Mouse (Mus musculus) embryonic facial prominence, embryonic 14.5 days (tissue): ENCODE results near the gene Kctd20. TPM values are rescaled to one million over a fixed set of nuclear protein-coding genes. Genes with fewer than 3 reads are reported as not detected.
A peak's percentile ranks its signal among the peaks of the same experiment; 100 is the strongest.

Source experiments
- ATAC-seq: fragments of 200-750 bp; cut with Nextera tagmentation; 2 replicates; pipeline ENCODE4 v1.8.0; 2017; ENCODE audit warnings: low read depth, moderate number of reproducible peaks, moderate TSS enrichment
- DNase-seq: peaks from one replicate; pipeline ENCODE4 v3.0.0-alpha.2; 2015; ENCODE audit warnings: low spot score
- H3K27ac ChIP-seq: fragments of 300-500 bp; sonication (generic); replicated peaks from 2 replicates; pipeline ENCODE4 v1.5.1; 2014; ENCODE audit warnings: low read depth, mild to moderate bottlenecking, low read length, moderate library complexity
- H3K27me3 ChIP-seq: fragments of 300-500 bp; sonication (generic); replicated peaks from 2 replicates; pipeline ENCODE4 v1.6.1; 2014; ENCODE audit warnings: low read length; ENCODE audit not compliant: control insufficient read depth, insufficient read depth
- H3K36me3 ChIP-seq: fragments of 300-500 bp; sonication (generic); 2 replicates; pipeline ENCODE4 v1.6.1; 2014; ENCODE audit warnings: low read length, mixed read lengths; ENCODE audit not compliant: control insufficient read depth, insufficient read depth
- H3K4me1 ChIP-seq: fragments of 300-500 bp; sonication (generic); 2 replicates; pipeline ENCODE4 v1.6.1; 2014; ENCODE audit warnings: antibody characterized with exemption, low read length; ENCODE audit not compliant: control insufficient read depth, insufficient read depth
- H3K4me2 ChIP-seq: fragments of 300-500 bp; sonication (generic); 2 replicates; pipeline ENCODE4 v1.6.1; 2014; ENCODE audit warnings: low read depth, mild to moderate bottlenecking, low read length, moderate library complexity, mixed read lengths
- H3K4me3 ChIP-seq: fragments of 300-500 bp; sonication (generic); 2 replicates; pipeline ENCODE4 v1.5.1; 2014; ENCODE audit warnings: low read depth, mild to moderate bottlenecking, low read length
- H3K9ac ChIP-seq: fragments of 300-500 bp; sonication (generic); 2 replicates; pipeline ENCODE4 v1.6.1; 2014; ENCODE audit warnings: low read depth, mild to moderate bottlenecking, low read length, moderate library complexity, mixed read lengths
- H3K9me3 ChIP-seq: fragments of 300-500 bp; sonication (generic); 2 replicates; pipeline ENCODE4 v1.6.1; 2016; ENCODE audit warnings: low read length; ENCODE audit not compliant: control insufficient read depth
- WGBS: fragments of 180-500 bp; shearing (Covaris S2); extraction: QIAGEN DNeasy Blood & Tissue Kit; methylation state at CpG from one replicate; pipeline ENCODE4 v1.1.7; 2014; 5-methylcytosine and 5-hydroxymethylcytosine counted together
- polyA plus RNA-seq: library from polyadenylated mRNA; unstranded; fragments of >200 nt; fragmentation: Nextera tagmentation; extraction: Ambion mirVana; gene quantifications from 2 replicates; pipeline ENCODE4 v1.2.1, GENCODE M21; 2014

Gene Kctd20
- polyA plus RNA-seq, 1 experiment from 2014 or later: 79.0 TPM

DNA sequence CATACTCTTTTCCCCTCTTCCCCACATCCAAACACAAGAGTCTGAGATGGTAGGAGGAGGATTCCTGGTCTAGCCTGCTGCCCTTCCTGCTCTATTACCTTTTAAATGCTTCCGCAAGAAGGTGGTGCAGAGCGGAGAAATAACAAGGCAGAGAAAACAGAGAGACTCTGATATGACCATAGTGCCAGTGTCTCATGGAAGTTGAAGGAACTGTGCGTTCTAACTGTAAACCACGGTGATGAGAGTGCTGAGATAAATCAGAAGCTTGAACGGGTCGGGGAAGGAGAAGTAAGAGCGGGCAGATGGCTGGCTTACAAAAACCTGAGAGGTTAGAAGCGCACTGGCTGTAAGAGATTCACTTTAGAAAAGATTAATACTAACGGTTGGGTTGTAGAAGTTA, 2.7 kb downstream of the Kctd20 start:
- Histone ChIP-seq H3K27ac (no peak overlapping the region), H3K36me3 (peaks cover 13% of the 10 kb centered on the region), H3K4me3 (0 out of 2 replicates have a peak overlapping the region, but pooled peaks have one; percentile 85), H3K27me3 (no peaks in the 10 kb centered on the region), H3K9ac (0 out of 2 replicates have a peak overlapping the region, but pooled peaks have one; percentile 95), H3K9me3 (no peaks in the 10 kb centered on the region), H3K4me1 (peaks cover 18% of the 10 kb centered on the region), H3K4me2 (peak overlapping the region; percentile 88; the same call in 1 of the 2 replicates)
- WGBS: 96% methylated on average over 9 of the region's 9 CpGs
- ATAC-seq (no peak), DNase-seq (no peak)

- Histone ChIP-seq H3K27me3 (no peaks in the 10 kb centered on the region), H3K9me3 (no peaks in the 10 kb centered on the region), H3K27ac (no peak overlapping the region), H3K9ac (no peak overlapping the region), H3K4me2 (no peak overlapping the region), H3K4me1 (no peaks in the 10 kb centered on the region), H3K4me3 (no peak overlapping the region), H3K36me3 (peaks cover 61% of the 10 kb centered on the region)
- DNase-seq: no peak
- no peak for ATAC-seq
- WGBS: 80% methylated on average over 10 of the region's 10 CpGs
Observed at GRCm38 (mm10) chr17:28960597-28960996, 8.8 kb downstream of the Kctd20 start.

- Histone ChIP-seq H3K9me3 (no peaks in the 10 kb centered on the region), H3K4me2 (no peak overlapping the region), H3K4me3 (no peak overlapping the region), H3K4me1 (no peaks in the 10 kb centered on the region), H3K9ac (no peak overlapping the region), H3K27me3 (no peaks in the 10 kb centered on the region), H3K36me3 (peaks cover 71% of the 10 kb centered on the region), H3K27ac (no peak overlapping the region)
- DNase-seq: no peak
- no peak for ATAC-seq
- 81% methylated on average over 10 of the region's 10 CpGs for WGBS
Observed at GRCm38 (mm10) chr17:28961596-28961995, 9.8 kb downstream of the Kctd20 start.

- Histone ChIP-seq H3K4me2 (no peak overlapping the region), H3K9ac (no peak overlapping the region)
- 78% methylated on average over 11 of the region's 11 CpGs for WGBS
Observed at GRCm38 (mm10) chr17:28967021-28967610, 15.4 kb downstream of the Kctd20 start.

DNA sequence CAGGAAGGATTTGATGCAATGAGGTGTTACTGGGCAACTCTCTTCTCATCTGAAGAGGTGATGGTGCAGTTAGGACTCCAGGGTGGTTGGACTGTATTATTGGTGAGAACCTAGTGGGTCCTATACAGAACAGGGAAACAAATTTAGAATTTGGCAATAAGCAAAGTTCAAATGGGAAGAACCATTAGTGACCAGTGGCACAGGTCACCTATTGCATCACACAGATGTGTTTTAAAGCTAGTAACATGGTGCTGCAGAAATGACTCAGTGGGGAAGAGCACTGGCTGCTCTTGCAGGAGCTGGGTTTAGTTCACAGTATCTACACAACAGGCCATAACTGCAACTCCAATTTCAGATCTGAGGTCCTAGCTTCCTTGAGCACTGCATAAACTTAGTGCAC, 18.4 kb downstream of the Kctd20 start:
- Histone ChIP-seq H3K4me1 (no peaks in the 10 kb centered on the region), H3K36me3 (peaks cover 96% of the 10 kb centered on the region), H3K27me3 (no peaks in the 10 kb centered on the region), H3K9me3 (no peaks in the 10 kb centered on the region), H3K9ac (no peak overlapping the region), H3K4me2 (no peak overlapping the region), H3K4me3 (no peak overlapping the region), H3K27ac (no peak overlapping the region)
- no peak for ATAC-seq
- no peak for DNase-seq

More at GRCm38 (mm10) chr17:28967021-28967610, 15.4 kb downstream of the Kctd20 start:
- no peak overlapping the region for H3K4me3 ChIP-seq
- no peaks in the 10 kb centered on the region for H3K27me3 ChIP-seq
- H3K9me3 ChIP-seq: no peaks in the 10 kb centered on the region
- H3K36me3 ChIP-seq: peaks cover 97% of the 10 kb centered on the region
- no peak overlapping the region for H3K27ac ChIP-seq
- DNase-seq: no peak
- H3K4me1 ChIP-seq: no peaks in the 10 kb centered on the region
- no peak for ATAC-seq

DNA sequence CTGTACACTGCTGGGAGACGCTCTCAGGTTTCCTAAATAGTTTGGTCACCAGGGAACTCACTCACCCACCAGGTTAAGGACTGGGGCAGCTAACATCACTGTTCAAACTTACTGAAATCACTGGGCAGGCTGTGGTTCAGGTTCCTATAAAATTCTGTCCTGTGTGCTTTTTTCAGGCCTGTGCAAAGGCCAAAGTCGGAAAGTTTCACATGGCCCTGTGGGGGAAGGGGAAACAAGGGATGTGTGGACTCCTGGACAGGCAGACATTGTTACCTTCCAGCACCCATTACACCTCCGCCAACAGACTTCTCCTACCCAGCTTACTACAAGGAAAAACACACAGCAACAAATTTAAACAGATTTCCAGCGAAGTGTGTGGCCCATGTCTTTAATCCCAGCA, 27.3 kb downstream of the Kctd20 start:
- Histone ChIP-seq H3K27ac (no peak overlapping the region), H3K4me3 (no peak overlapping the region), H3K9me3 (no peaks in the 10 kb centered on the region), H3K4me2 (no peak overlapping the region), H3K36me3 (peaks cover 87% of the 10 kb centered on the region), H3K9ac (no peak overlapping the region), H3K4me1 (no peaks in the 10 kb centered on the region), H3K27me3 (no peaks in the 10 kb centered on the region)
- ATAC-seq: no peak
- WGBS: 91% methylated on average over 4 of the region's 4 CpGs
- DNase-seq: no peak

DNA sequence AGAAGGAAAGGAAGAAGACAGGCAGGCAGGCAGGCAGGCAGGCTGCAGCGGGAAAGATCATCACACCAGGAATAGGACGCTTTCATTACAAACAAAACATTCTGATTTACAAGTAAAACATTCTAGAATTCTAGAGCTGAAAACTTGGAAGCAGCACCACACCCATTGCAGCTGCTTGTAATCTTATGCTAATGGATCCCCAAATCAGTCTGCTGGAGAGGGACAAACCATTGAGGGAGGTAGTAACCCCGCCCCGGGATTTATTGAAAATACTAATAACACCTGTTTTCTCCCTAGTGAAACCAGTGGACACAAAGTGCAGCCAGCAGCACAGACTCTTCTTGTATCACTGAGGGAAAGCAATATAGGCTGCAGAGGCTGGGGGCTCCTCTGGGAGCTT, 29.3 kb downstream of the Kctd20 start:
- H3K4me1 ChIP-seq: no peaks in the 10 kb centered on the region
- WGBS: 69% methylated on average over 4 of the region's 4 CpGs
- no peaks in the 10 kb centered on the region for H3K27me3 ChIP-seq
- no peaks in the 10 kb centered on the region for H3K9me3 ChIP-seq
- peaks cover 81% of the 10 kb centered on the region for H3K36me3 ChIP-seq
- no peak for ATAC-seq
- no peak overlapping the region for H3K27ac ChIP-seq
- no peak overlapping the region for H3K4me2 ChIP-seq
- DNase-seq: peak; percentile 60
- no peak overlapping the region for H3K4me3 ChIP-seq
- H3K9ac ChIP-seq: no peak overlapping the region

- WGBS: 47% methylated on average over 4 of the region's 4 CpGs
- no peak for ATAC-seq
- H3K9ac ChIP-seq: no peak overlapping the region
- H3K27me3 ChIP-seq: no peaks in the 10 kb centered on the region
- no peak overlapping the region for H3K4me2 ChIP-seq
- DNase-seq: no peak
- H3K4me3 ChIP-seq: no peak overlapping the region
- no peaks in the 10 kb centered on the region for H3K4me1 ChIP-seq
- H3K9me3 ChIP-seq: no peaks in the 10 kb centered on the region
- H3K27ac ChIP-seq: no peak overlapping the region
- H3K36me3 ChIP-seq: peaks cover 85% of the 10 kb centered on the region
Observed at GRCm38 (mm10) chr17:28982591-28982990, 30.8 kb downstream of the Kctd20 start.

DNA sequence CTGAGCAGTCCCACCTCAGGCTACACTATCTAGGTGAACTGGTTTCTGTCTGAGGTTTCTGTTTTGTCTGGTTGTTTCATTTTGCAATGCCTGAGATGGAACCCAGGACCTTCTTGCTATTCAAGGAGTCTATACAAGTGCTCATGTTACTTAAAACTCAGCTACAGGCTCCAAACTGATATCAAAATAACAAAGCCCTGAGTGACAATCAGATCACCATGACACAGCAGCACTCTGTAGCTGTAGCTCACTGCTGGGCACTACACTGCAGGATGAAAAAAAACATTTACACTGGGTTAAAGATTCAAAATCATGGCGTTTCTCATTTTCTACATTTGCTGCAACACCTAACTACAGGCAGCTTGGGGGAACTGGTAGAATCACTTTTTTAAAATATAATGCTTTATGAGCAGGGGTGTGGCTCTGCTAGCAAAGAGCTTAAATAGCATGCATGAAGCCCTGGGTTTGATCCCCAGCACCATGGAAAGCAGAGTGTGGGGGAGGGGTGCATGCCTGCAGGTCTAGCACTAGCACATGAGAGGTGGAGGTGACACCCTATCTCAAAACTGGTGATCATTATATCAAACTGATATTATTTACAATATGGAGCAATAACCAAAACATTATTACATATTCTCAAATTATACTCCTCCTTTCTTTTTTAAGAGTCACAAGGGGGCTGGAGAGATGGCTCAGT, 33.1 kb downstream of the Kctd20 start:
- peaks cover 87% of the 10 kb centered on the region for H3K36me3 ChIP-seq
- no peak overlapping the region for H3K4me3 ChIP-seq
- H3K9me3 ChIP-seq: no peaks in the 10 kb centered on the region
- H3K4me1 ChIP-seq: no peaks in the 10 kb centered on the region
- H3K9ac ChIP-seq: no peak overlapping the region
- H3K27ac ChIP-seq: no peak overlapping the region
- no peak for DNase-seq
- no peak overlapping the region for H3K4me2 ChIP-seq
- 93% methylated on average over 1 of the region's 1 CpGs for WGBS
- ATAC-seq: no peak
- H3K27me3 ChIP-seq: no peaks in the 10 kb centered on the region
